Mouse (Mus musculus): Measurements from ENCODE around the gene Cyp3a41b. TPM values are rescaled to one million over a fixed set of nuclear protein-coding genes. Genes with fewer than 3 reads are reported as not detected.

Gene Cyp3a41b
- polyA plus RNA-seq (2014; fragmentation: Illumina TruSeq; extraction: RNeasy Lipid Tissue Mini Kit (QIAGEN cat#74804)), result not detected

GRCm38 (mm10) chr5:145584630-145585029 lies at the start of gene Cyp3a41b:
Gene Cyp3a41b (minus strand): TSS chr5:145584730.

Other genes starting within 250 kb of the Cyp3a41b start
- gene Cyp3a57, start 239.5 kb downstream of the Cyp3a41b start, polyA plus RNA-seq (2014; fragmentation: Illumina TruSeq; extraction: RNeasy Lipid Tissue Mini Kit (QIAGEN cat#74804)), result not detected
- not detected for gene Cyp3a16, start 115.0 kb downstream of the Cyp3a41b start, polyA plus RNA-seq (2014; fragmentation: Illumina TruSeq; extraction: RNeasy Lipid Tissue Mini Kit (QIAGEN cat#74804))
- not detected for gene Cyp3a41a, start 135.4 kb upstream of the Cyp3a41b start, polyA plus RNA-seq (2014; fragmentation: Illumina TruSeq; extraction: RNeasy Lipid Tissue Mini Kit (QIAGEN cat#74804))
- gene Cyp3a44, start 221.1 kb upstream of the Cyp3a41b start, polyA plus RNA-seq (2014; fragmentation: Illumina TruSeq; extraction: RNeasy Lipid Tissue Mini Kit (QIAGEN cat#74804)), result not detected